Mouse (Mus musculus) hindbrain, postnatal 0 days (tissue): Measurements from ENCODE around the gene Usp13. TPM values are rescaled to one million over a fixed set of nuclear protein-coding genes. Genes with fewer than 3 reads are reported as not detected.

Experiments used
- ATAC-seq: fragments of 200-750 bp; cut with Nextera tagmentation; 2 replicates; pipeline ENCODE4 v1.8.0; 2017; ENCODE audit warnings: mild to moderate bottlenecking, moderate TSS enrichment, moderate library complexity
- DNase-seq: peaks from one replicate; pipeline ENCODE4 v3.0.0-alpha.2; 2015; ENCODE audit warnings: low spot score
- H3K27ac ChIP-seq: fragments of 300-500 bp; sonication (generic); 2 replicates; pipeline ENCODE4 v1.5.1; 2014; ENCODE audit warnings: mild to moderate bottlenecking
- H3K27me3 ChIP-seq: fragments of 300-500 bp; sonication (generic); 2 replicates; pipeline ENCODE4 v1.6.1; 2014; ENCODE audit warnings: low read length, mixed read lengths; ENCODE audit not compliant: insufficient read depth
- H3K36me3 ChIP-seq: fragments of 300-500 bp; sonication (generic); 2 replicates; pipeline ENCODE4 v1.6.1; 2014; ENCODE audit warnings: low read length, mixed read lengths; ENCODE audit not compliant: insufficient read depth
- H3K4me1 ChIP-seq: fragments of 300-500 bp; sonication (generic); 2 replicates; pipeline ENCODE4 v1.6.1; 2014; ENCODE audit warnings: antibody characterized with exemption, low read length, mixed read lengths; ENCODE audit not compliant: insufficient read depth
- H3K4me2 ChIP-seq: fragments of 300-500 bp; sonication (generic); 2 replicates; pipeline ENCODE4 v1.6.1; 2014; ENCODE audit warnings: low read depth, mild to moderate bottlenecking, low read length, moderate library complexity, mixed read lengths
- H3K4me3 ChIP-seq: fragments of 300-500 bp; sonication (generic); 2 replicates; pipeline ENCODE4 v1.5.1; 2014; ENCODE audit warnings: low read length
- H3K9ac ChIP-seq: fragments of 300-500 bp; sonication (generic); replicated peaks from 2 replicates; pipeline ENCODE4 v1.6.1; 2014; ENCODE audit warnings: mild to moderate bottlenecking, low read length, moderate library complexity, mixed read lengths
- H3K9me3 ChIP-seq: fragments of 300-500 bp; sonication (generic); 2 replicates; pipeline ENCODE4 v1.6.1; 2016; ENCODE audit warnings: low read length, mixed read lengths
- CTCF ChIP-seq: IDR thresholded peaks from 2 replicates; pipeline ENCODE4 v1.5.1; 2016; ENCODE audit warnings: antibody characterized with exemption, control low read depth, low read depth
- WGBS: fragments of 180-500 bp; shearing (Covaris S2); extraction: QIAGEN DNeasy Blood & Tissue Kit; methylation state at CpG from one replicate; pipeline ENCODE4 v1.1.7; 2014; 5-methylcytosine and 5-hydroxymethylcytosine counted together
- polyA plus RNA-seq: library from polyadenylated mRNA; unstranded; fragments of >200 nt; fragmentation: Nextera tagmentation; extraction: Ambion mirVana; gene quantifications from 2 replicates; pipeline ENCODE4 v1.2.1, GENCODE M21; 2015
- total RNA-seq: library from RNA; depleted of rRNA; stranded (reverse); fragments of >200 nt; gene quantifications from 2 replicates; pipeline ENCODE4 v1.2.3, GENCODE M21; 2014; rRNA removed

Gene Usp13
- total and polyA plus RNA-seq, 2 experiments from 2014 or later = 10.5 to 14.2 TPM

- H3K4me2 ChIP-seq = no peak overlapping the region
- DNase-seq = no peak
- TF ChIP-seq CTCF = no peak
Observed at GRCm38 (mm10) chr3:32968671-32969425, 151.5 kb downstream of the Usp13 start.

DNA sequence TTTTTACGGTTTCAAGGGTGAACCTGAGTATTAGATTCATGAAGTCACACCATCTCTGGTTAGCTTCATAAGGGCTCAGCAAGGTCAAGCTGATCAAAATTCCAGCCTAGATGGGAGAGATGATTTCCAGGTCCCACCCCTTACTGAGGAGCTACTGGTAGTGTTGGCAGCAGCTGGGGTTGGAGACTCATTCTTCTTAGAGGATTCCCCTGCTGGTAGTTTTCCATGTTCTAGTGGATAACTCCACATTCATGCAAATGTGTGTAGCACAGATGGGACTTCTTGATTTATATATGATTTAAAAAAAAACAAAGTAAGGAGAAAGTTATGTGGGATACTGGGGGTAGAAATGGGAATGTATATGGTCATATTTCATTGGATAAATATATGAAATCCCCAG lies 152.9 kb downstream of the Usp13 start:
- no peak overlapping the region for H3K4me3 ChIP-seq
- WGBS = 95% methylated on average over 1 of the region's 1 CpGs
- H3K4me2 ChIP-seq = no peak overlapping the region
- H3K27ac ChIP-seq = no peak overlapping the region
- no peaks in the 10 kb centered on the region for H3K27me3 ChIP-seq
- H3K9ac ChIP-seq = no peak overlapping the region
- no peaks in the 10 kb centered on the region for H3K36me3 ChIP-seq
- TF ChIP-seq CTCF = no peak
- no peaks in the 10 kb centered on the region for H3K4me1 ChIP-seq
- ATAC-seq (no peak), DNase-seq (no peak)
- no peaks in the 10 kb centered on the region for H3K9me3 ChIP-seq

More at GRCm38 (mm10) chr3:32968671-32969425, 151.5 kb downstream of the Usp13 start:
- no peaks in the 10 kb centered on the region for H3K27me3 ChIP-seq
- no peak overlapping the region for H3K9ac ChIP-seq
- H3K4me1 ChIP-seq = no peaks in the 10 kb centered on the region
- H3K9me3 ChIP-seq = no peaks in the 10 kb centered on the region
- 83% methylated on average over 1 of the region's 1 CpGs for WGBS
- H3K27ac ChIP-seq = no peak overlapping the region
- no peaks in the 10 kb centered on the region for H3K36me3 ChIP-seq
- no peak overlapping the region for H3K4me3 ChIP-seq
- ATAC-seq = no peak

GRCm38 (mm10) chr3:32979238-32979637 lies 161.9 kb downstream of the Usp13 start:
- ATAC-seq (no peak), DNase-seq (no peak)
- no peak overlapping the region for H3K4me2 ChIP-seq
- no peak overlapping the region for H3K9ac ChIP-seq
- TF ChIP-seq CTCF = no peak
- H3K27me3 ChIP-seq = no peaks in the 10 kb centered on the region
- no peak overlapping the region for H3K4me3 ChIP-seq
- H3K27ac ChIP-seq = no peak overlapping the region
- H3K9me3 ChIP-seq = no peaks in the 10 kb centered on the region
- no peaks in the 10 kb centered on the region for H3K4me1 ChIP-seq
- 27% methylated on average over 6 of the region's 6 CpGs for WGBS
- H3K36me3 ChIP-seq = no peaks in the 10 kb centered on the region

DNA sequence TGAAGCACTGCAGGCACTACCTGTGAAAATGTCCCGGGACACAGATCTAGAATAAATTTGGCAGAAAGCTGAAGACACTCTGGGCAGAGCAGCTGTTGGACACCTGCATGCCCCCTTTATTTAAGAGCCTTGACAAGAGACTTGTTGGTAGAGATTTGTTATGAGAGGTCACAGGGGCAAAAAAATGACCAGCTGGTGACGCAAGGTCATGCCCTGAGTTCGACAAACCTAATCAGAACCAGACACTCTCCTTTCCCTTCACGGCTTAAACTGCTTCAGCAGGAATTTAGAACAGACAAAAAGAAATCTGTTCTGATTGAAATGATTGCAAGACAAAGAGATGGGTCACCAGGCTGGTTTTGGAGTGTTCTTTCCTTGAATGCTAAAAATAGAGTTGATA lies 162.6 kb downstream of the Usp13 start:
- Histone ChIP-seq H3K27me3 (no peaks in the 10 kb centered on the region), H3K9ac (no peak overlapping the region), H3K4me2 (no peak overlapping the region), H3K4me3 (no peak overlapping the region), H3K27ac (no peak overlapping the region), H3K9me3 (no peaks in the 10 kb centered on the region), H3K4me1 (no peaks in the 10 kb centered on the region), H3K36me3 (no peaks in the 10 kb centered on the region)
- ATAC-seq (no peak), DNase-seq (no peak)
- TF ChIP-seq CTCF = no peak
- 57% methylated on average over 4 of the region's 4 CpGs for WGBS

DNA sequence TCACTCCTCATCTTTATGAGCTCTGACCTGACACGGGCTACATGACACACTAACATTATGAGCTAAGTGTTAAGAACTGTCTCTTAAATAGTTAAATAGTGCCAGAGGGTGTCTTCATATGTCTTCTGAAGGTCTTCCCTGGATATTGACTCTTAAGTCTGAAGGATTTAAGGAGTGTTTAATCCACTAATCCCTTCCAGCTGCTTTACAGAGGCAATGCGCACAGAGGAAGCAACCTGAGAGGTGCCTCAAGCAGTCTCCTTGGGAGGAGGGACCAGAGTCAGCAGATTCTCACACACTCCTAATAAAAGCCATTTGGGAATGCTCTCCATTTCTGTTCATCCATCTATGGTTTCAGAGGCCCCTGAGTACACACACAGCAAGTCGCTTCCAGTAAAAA lies 167.8 kb downstream of the Usp13 start:
- no peak for ATAC-seq
- Histone ChIP-seq H3K9me3 (no peaks in the 10 kb centered on the region), H3K27me3 (no peaks in the 10 kb centered on the region), H3K4me2 (no peak overlapping the region), H3K36me3 (no peaks in the 10 kb centered on the region), H3K9ac (no peak overlapping the region), H3K4me1 (no peaks in the 10 kb centered on the region), H3K27ac (no peak overlapping the region), H3K4me3 (no peak overlapping the region)
- 72% methylated on average over 3 of the region's 3 CpGs for WGBS
- no peak for DNase-seq
- TF ChIP-seq CTCF = no peak

Other genes starting within 250 kb of the Usp13 start
- 124 and 138 TPM in 2 replicates for gene Gnb4, start 201.0 kb upstream of the Usp13 start, total RNA-seq
- 123 and 124 TPM in 2 replicates for gene Gnb4, start 201.0 kb upstream of the Usp13 start, polyA plus RNA-seq
- 42.2 and 50.1 TPM in 2 replicates for gene Actl6a, start 111.2 kb upstream of the Usp13 start, total RNA-seq
- gene Actl6a, start 111.2 kb upstream of the Usp13 start, polyA plus RNA-seq = 52.9 and 55.4 TPM in 2 replicates
- 494 and 640 TPM in 2 replicates for gene Ndufb5, start 80.6 kb upstream of the Usp13 start, total RNA-seq
- gene Ndufb5, start 80.6 kb upstream of the Usp13 start, polyA plus RNA-seq = 397 and 399 TPM in 2 replicates
- 4.4 and 7.5 TPM in 2 replicates for gene Mrpl47, start 79.9 kb upstream of the Usp13 start, total RNA-seq
- gene Mrpl47, start 79.9 kb upstream of the Usp13 start, polyA plus RNA-seq = 27.7 and 29.1 TPM in 2 replicates